Mouse (Mus musculus) bone marrow macrophage, adult 2 months (primary cell): ENCODE measurements around the gene Pusl1.

Experiments
- CTCF ChIP-seq: IDR thresholded peaks from 2 replicates; pipeline ENCODE4 v1.5.1; 2012; ENCODE audit warnings: low read depth, mild to moderate bottlenecking, low read length, moderate library complexity
- POLR2A ChIP-seq: IDR thresholded peaks from 2 replicates; pipeline ENCODE4 v1.6.1; 2012; ENCODE audit warnings: mild to moderate bottlenecking, low read depth, low read length, borderline replicate concordance

DNA sequence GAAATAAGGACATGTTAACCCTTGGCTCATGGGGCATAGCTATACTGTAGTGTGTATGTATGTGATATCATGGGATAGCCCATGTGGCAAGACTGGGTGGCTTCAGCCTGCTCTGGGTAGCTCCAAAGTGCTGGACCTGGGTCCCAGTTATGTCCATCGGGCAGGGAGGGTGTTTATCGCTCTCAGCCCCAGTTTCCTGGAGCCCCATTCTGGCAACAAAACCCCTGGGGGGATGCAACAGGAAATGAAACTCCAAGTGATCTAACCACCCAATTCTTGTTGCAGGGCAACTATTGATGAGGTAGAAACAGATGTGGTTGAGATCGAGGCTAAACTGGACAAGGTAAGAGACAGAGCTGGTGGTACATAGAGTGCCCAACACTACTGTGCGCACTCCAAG is 4.2 kb upstream of the Pusl1 start:
- TF ChIP-seq POLR2A (no peak), CTCF (no peak)
